Mouse (Mus musculus) forebrain, embryonic 11.5 days (tissue): ENCODE results near the gene Stum. TPM values are rescaled to one million over a fixed set of nuclear protein-coding genes. Genes with fewer than 3 reads are reported as not detected.
A peak's percentile ranks its signal among the peaks of the same experiment; 100 is the strongest.

ENCODE experiments used
- ATAC-seq: fragments of 200-750 bp; cut with Nextera tagmentation; replicated peaks from 2 replicates; pipeline ENCODE4 v1.8.0; 2017; ENCODE audit warnings: moderate TSS enrichment; ENCODE audit not compliant: low FRiP score
- DNase-seq: peaks from one replicate; pipeline ENCODE4 v3.0.0-alpha.2; 2017; ENCODE audit warnings: low spot score
- H3K27ac ChIP-seq: fragments of 300-500 bp; sonication (generic); 2 replicates; pipeline ENCODE4 v1.5.1; 2014; ENCODE audit warnings: low read depth, low read length
- H3K27me3 ChIP-seq: fragments of 300-500 bp; sonication (generic); 2 replicates; pipeline ENCODE4 v1.6.1; 2014; ENCODE audit warnings: mild to moderate bottlenecking, low read length, mixed read lengths; ENCODE audit not compliant: control insufficient read depth, insufficient read depth
- H3K36me3 ChIP-seq: fragments of 300-500 bp; sonication (generic); 2 replicates; pipeline ENCODE4 v1.6.1; 2014; ENCODE audit warnings: mild to moderate bottlenecking, low read length, moderate library complexity, mixed read lengths; ENCODE audit not compliant: control insufficient read depth, insufficient read depth
- H3K4me1 ChIP-seq: fragments of 300-500 bp; sonication (generic); replicated peaks from 2 replicates; pipeline ENCODE4 v1.6.1; 2014; ENCODE audit warnings: low read length, mixed read lengths; ENCODE audit not compliant: control insufficient read depth, insufficient read depth
- H3K4me2 ChIP-seq: fragments of 300-500 bp; sonication (generic); 2 replicates; pipeline ENCODE4 v1.6.1; 2014; ENCODE audit warnings: low read depth, mild to moderate bottlenecking, low read length, moderate library complexity, mixed read lengths; ENCODE audit not compliant: severe bottlenecking
- H3K4me3 ChIP-seq: fragments of 300-500 bp; sonication (generic); 2 replicates; pipeline ENCODE4 v1.5.1; 2014; ENCODE audit warnings: low read depth, low read length
- H3K9ac ChIP-seq: fragments of 300-500 bp; sonication (generic); 2 replicates; pipeline ENCODE4 v1.6.1; 2014; ENCODE audit warnings: low read length
- H3K9me3 ChIP-seq: fragments of 300-500 bp; sonication (generic); 2 replicates; pipeline ENCODE4 v1.6.1; 2016; ENCODE audit warnings: low read length, mixed read lengths; ENCODE audit not compliant: control insufficient read depth
- WGBS: fragments of 180-500 bp; shearing (Covaris S2); extraction: QIAGEN DNeasy Blood & Tissue Kit; methylation state at CpG from one replicate; pipeline ENCODE4 v1.1.7; 2014; 5-methylcytosine and 5-hydroxymethylcytosine counted together
- polyA plus RNA-seq: library from polyadenylated mRNA; unstranded; fragments of >200 nt; fragmentation: Nextera tagmentation; extraction: Ambion mirVana; gene quantifications from 2 replicates; pipeline ENCODE4 v1.2.1, GENCODE M21; 2014

Gene Stum
- polyA plus RNA-seq, result 0.55 and 1.1 TPM in 2 replicates

- Histone ChIP-seq H3K27me3 (peaks cover 20% of the 10 kb centered on the region), H3K9me3 (no peaks in the 10 kb centered on the region), H3K9ac (peak within 1 kb of the TSS; percentile 43), H3K36me3 (no peaks in the 10 kb centered on the region), H3K4me2 (peak within 1 kb of the TSS; percentile 79), H3K27ac (no peak within 1 kb of the TSS), H3K4me1 (peaks cover 10% of the 10 kb centered on the region; the same call in 1 of the 2 replicates), H3K4me3 (peak within 1 kb of the TSS; percentile 41)
- WGBS, result 3% methylated on average over 38 of the region's 40 CpGs
- ATAC-seq (peak; percentile 67), DNase-seq (peak; percentile 88)
Measured at GRCm38 (mm10) chr1:180483399-180484291, at the start of gene Stum. Gene Stum (minus strand): TSS chr1:180483504.

GRCm38 (mm10) chr1:180532671-180533070 lies 49.4 kb upstream of the Stum start:
- peaks cover 3% of the 10 kb centered on the region; the same call in 1 of the 2 replicates for H3K9me3 ChIP-seq
- no peaks in the 10 kb centered on the region for H3K36me3 ChIP-seq
- no peak overlapping the region for H3K27ac ChIP-seq
- no peak overlapping the region for H3K9ac ChIP-seq
- no peak for DNase-seq
- H3K27me3 ChIP-seq, result no peaks in the 10 kb centered on the region
- ATAC-seq, result no peak
- H3K4me3 ChIP-seq, result no peak overlapping the region
- 96% methylated on average over 11 of the region's 11 CpGs for WGBS
- H3K4me2 ChIP-seq, result no peak overlapping the region
- H3K4me1 ChIP-seq, result no peaks in the 10 kb centered on the region

- no peak overlapping the region for H3K4me2 ChIP-seq
- H3K27ac ChIP-seq, result no peak overlapping the region
- ATAC-seq (no peak), DNase-seq (no peak)
- H3K4me1 ChIP-seq, result no peaks in the 10 kb centered on the region
- no peaks in the 10 kb centered on the region for H3K36me3 ChIP-seq
- WGBS, result 71% methylated on average over 8 of the region's 8 CpGs
- H3K27me3 ChIP-seq, result no peaks in the 10 kb centered on the region
- H3K4me3 ChIP-seq, result no peak overlapping the region
- no peak overlapping the region for H3K9ac ChIP-seq
- H3K9me3 ChIP-seq, result peaks cover 3% of the 10 kb centered on the region; the same call in 1 of the 2 replicates
Measured at GRCm38 (mm10) chr1:180530457-180531263, 47.4 kb upstream of the Stum start.

GRCm38 (mm10) chr1:180529847-180530246 lies 46.5 kb upstream of the Stum start:
- DNase-seq, result no peak
- Histone ChIP-seq H3K4me2 (no peak overlapping the region), H3K4me3 (no peak overlapping the region), H3K36me3 (no peaks in the 10 kb centered on the region), H3K9ac (no peak overlapping the region), H3K4me1 (no peaks in the 10 kb centered on the region), H3K27ac (no peak overlapping the region), H3K27me3 (no peaks in the 10 kb centered on the region), H3K9me3 (peaks cover 3% of the 10 kb centered on the region; the same call in 1 of the 2 replicates)
- ATAC-seq, result no peak
- 90% methylated on average over 7 of the region's 7 CpGs for WGBS

- no peaks in the 10 kb centered on the region for H3K27me3 ChIP-seq
- no peak for DNase-seq
- no peaks in the 10 kb centered on the region for H3K4me1 ChIP-seq
- no peak overlapping the region for H3K4me3 ChIP-seq
- 73% methylated on average over 1 of the region's 1 CpGs for WGBS
- no peaks in the 10 kb centered on the region for H3K36me3 ChIP-seq
- no peak overlapping the region for H3K9ac ChIP-seq
- no peak for ATAC-seq
- H3K4me2 ChIP-seq, result no peak overlapping the region
- H3K9me3 ChIP-seq, result no peaks in the 10 kb centered on the region
- no peak overlapping the region for H3K27ac ChIP-seq
Measured at GRCm38 (mm10) chr1:180525301-180525700, 42.0 kb upstream of the Stum start.

GRCm38 (mm10) chr1:180523320-180523719 lies 40.0 kb upstream of the Stum start:
- Histone ChIP-seq H3K9ac (no peak overlapping the region), H3K4me1 (no peaks in the 10 kb centered on the region), H3K27me3 (no peaks in the 10 kb centered on the region), H3K36me3 (no peaks in the 10 kb centered on the region), H3K9me3 (no peaks in the 10 kb centered on the region), H3K4me2 (no peak overlapping the region), H3K4me3 (no peak overlapping the region), H3K27ac (no peak overlapping the region)
- DNase-seq (no peak), ATAC-seq (no peak)
- WGBS, result 96% methylated on average over 2 of the region's 2 CpGs

- H3K4me1 ChIP-seq, result no peaks in the 10 kb centered on the region
- ATAC-seq (no peak), DNase-seq (no peak)
- no peaks in the 10 kb centered on the region for H3K36me3 ChIP-seq
- no peak overlapping the region for H3K4me3 ChIP-seq
- no peaks in the 10 kb centered on the region for H3K27me3 ChIP-seq
- WGBS, result 50% methylated on average over 7 of the region's 7 CpGs
- no peak overlapping the region for H3K27ac ChIP-seq
- H3K9ac ChIP-seq, result no peak overlapping the region
- H3K4me2 ChIP-seq, result no peak overlapping the region
- H3K9me3 ChIP-seq, result no peaks in the 10 kb centered on the region
Measured at GRCm38 (mm10) chr1:180520190-180520589, 36.9 kb upstream of the Stum start.

GRCm38 (mm10) chr1:180519520-180519919 lies 36.2 kb upstream of the Stum start:
- Histone ChIP-seq H3K4me3 (no peak overlapping the region), H3K4me1 (no peaks in the 10 kb centered on the region), H3K36me3 (no peaks in the 10 kb centered on the region), H3K9me3 (no peaks in the 10 kb centered on the region), H3K4me2 (no peak overlapping the region), H3K27me3 (no peaks in the 10 kb centered on the region), H3K27ac (no peak overlapping the region), H3K9ac (no peak overlapping the region)
- 90% methylated on average over 8 of the region's 8 CpGs for WGBS
- DNase-seq (no peak), ATAC-seq (no peak)
